Mouse (Mus musculus) layer of hippocampus, adult 9-10 months (tissue): ENCODE measurements around the gene Abcb6.
A peak's percentile ranks its signal among the peaks of the same experiment; 100 is the strongest.

Source experiments
- DNase-seq: peaks from one replicate; pipeline ENCODE4 v3.0.0; 2022; ENCODE audit warnings: low spot score

The Abcb6 gene

GRCm38 (mm10) chr1:75201236-75201635, 21.0 kb upstream of the Abcb6 start:
- no peak for DNase-seq

GRCm38 (mm10) chr1:75192452-75192851, 12.3 kb upstream of the Abcb6 start:
- DNase-seq: no peak

- DNase-seq: peak; percentile 94
Measured at GRCm38 (mm10) chr1:75191622-75192402, 11.6 kb upstream of the Abcb6 start, which contains the start of the genes Ankzf1 and Atg9a. Gene Ankzf1 (plus strand): TSS chr1:75192151. Gene Atg9a (minus strand): TSS chr1:75192196.

- DNase-seq: no peak
Measured at GRCm38 (mm10) chr1:75191258-75191621, 11.0 kb upstream of the Abcb6 start.

GRCm38 (mm10) chr1:75190577-75190976, 10.4 kb upstream of the Abcb6 start:
- DNase-seq: no peak

- no peak for DNase-seq
Measured at GRCm38 (mm10) chr1:75187914-75188483, 7.8 kb upstream of the Abcb6 start.

- no peak for DNase-seq
Measured at GRCm38 (mm10) chr1:75187126-75187525, 6.9 kb upstream of the Abcb6 start.

GRCm38 (mm10) chr1:75185495-75185894, 5.3 kb upstream of the Abcb6 start:
- no peak for DNase-seq

- no peak for DNase-seq
Measured at GRCm38 (mm10) chr1:75182160-75182559, 2.0 kb upstream of the Abcb6 start.

- DNase-seq: no peak
Measured at GRCm38 (mm10) chr1:75181377-75181870, 1.2 kb upstream of the Abcb6 start.

- no peak for DNase-seq
Measured at GRCm38 (mm10) chr1:75180741-75181140, 549 bp upstream of the Abcb6 start.

GRCm38 (mm10) chr1:75179334-75180104, 673 bp downstream of the Abcb6 start:
- no peak for DNase-seq

- DNase-seq: peak; percentile 82
Measured at GRCm38 (mm10) chr1:75168472-75169464, 11.4 kb downstream of the Abcb6 start, which contains the start of gene Zfand2b. Gene Zfand2b (plus strand): TSS chr1:75168646.

- no peak for DNase-seq
Measured at GRCm38 (mm10) chr1:75168093-75168471, 12.1 kb downstream of the Abcb6 start.

GRCm38 (mm10) chr1:75160256-75160617, 20.0 kb downstream of the Abcb6 start:
- no peak for DNase-seq

- DNase-seq: no peak
Measured at GRCm38 (mm10) chr1:75159540-75160255, 20.5 kb downstream of the Abcb6 start.

GRCm38 (mm10) chr1:75158990-75159389, 21.2 kb downstream of the Abcb6 start:
- DNase-seq: no peak

- DNase-seq: no peak
Measured at GRCm38 (mm10) chr1:75155837-75156236, 24.4 kb downstream of the Abcb6 start.

- DNase-seq: no peak
Measured at GRCm38 (mm10) chr1:75148727-75149126, 31.5 kb downstream of the Abcb6 start.

- no peak for DNase-seq
Measured at GRCm38 (mm10) chr1:75147411-75148135, 32.6 kb downstream of the Abcb6 start.
